Mouse (Mus musculus) kidney, postnatal 4 days (tissue): Measurements from ENCODE around the gene Ccdc137.
"Not testable (repeated sequence)": the region's sequence is repeated elsewhere in the genome, so short reads cannot be mapped to it uniquely, and the experiment has no call there.

Experiments used
- DNase-seq, 2 experiments: peaks; one replicate each; pipeline ENCODE4 v3.0.0; 2021; ENCODE audit warnings: mixed read lengths in 2 of 2

Ccdc137 gene

DNA sequence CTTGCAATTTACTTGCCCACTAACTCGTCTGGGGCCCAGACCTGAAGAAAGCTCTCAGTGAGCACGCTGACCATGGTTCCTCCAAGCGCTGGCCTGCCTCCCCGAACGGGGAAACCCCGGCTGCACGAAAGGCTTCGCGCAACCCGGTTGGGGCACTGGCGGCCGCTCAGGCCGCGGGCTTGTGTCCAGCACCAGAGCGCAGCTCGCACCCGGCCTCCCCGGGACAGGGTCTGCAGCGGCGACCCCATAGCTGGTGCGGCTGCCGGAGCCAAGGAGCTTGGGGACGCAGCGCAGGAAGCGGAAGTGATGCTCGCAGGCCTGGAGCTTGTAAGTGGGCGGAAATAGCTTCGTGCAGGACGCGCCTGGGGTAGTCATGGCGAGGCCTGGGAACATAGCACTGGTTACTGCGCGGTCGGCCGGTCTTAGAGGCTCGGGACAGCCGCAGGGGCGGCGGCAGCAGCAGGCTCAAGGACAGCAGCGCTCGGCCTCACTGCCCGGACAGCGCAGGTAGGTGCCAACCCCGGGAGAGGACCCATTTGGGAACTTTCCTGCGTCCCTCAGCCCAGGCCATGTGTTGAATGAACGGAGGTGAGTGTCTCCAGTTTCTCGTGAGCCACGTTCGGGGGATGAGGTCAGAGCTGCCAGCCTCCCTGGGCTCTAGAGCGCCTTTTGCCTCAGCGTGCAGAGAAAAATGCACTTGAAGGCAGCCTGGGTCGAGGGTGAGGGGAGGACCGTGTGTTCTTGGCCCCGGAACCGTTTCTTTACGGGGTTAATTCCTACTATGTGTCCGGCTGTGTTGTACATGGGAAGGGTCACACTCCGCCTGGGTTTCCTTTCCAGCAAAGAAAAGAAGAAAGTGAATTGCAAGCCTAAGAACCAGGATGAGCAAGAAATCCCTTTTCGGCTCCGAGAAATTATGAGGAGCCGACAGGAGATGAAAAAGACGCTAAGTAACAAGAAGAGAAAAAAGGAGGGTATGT, at the start of gene Ccdc137, which contains the start of gene Oxld1:
Ccdc137 (plus strand) TSS at position 344 of the 980 bp plus-strand sequence.
Oxld1 (minus strand) TSS at position 297 of the 980 bp plus-strand sequence.
- DNase-seq = peak; percentile 85 to 90

DNA sequence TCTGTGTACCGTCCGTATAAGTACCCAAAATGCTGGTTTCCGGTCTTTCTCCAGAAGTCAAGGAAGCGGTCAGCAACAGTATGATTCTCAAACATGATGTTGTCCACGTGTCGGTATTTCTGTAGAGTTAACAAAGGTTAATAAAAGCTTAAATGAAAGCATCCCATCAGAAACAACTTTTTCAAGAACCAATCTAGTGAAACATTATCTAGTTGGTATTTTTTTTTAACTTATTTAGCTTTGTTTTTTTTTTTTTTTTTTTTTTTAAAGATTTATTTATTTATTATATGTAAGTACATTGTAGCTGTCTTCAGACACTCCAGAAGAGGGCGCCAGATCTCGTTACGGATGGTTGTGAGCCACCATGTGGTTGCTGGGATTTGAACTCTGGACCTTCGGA, 44.3 kb upstream of the Ccdc137 start:
- DNase-seq = not testable (repeated sequence)

DNA sequence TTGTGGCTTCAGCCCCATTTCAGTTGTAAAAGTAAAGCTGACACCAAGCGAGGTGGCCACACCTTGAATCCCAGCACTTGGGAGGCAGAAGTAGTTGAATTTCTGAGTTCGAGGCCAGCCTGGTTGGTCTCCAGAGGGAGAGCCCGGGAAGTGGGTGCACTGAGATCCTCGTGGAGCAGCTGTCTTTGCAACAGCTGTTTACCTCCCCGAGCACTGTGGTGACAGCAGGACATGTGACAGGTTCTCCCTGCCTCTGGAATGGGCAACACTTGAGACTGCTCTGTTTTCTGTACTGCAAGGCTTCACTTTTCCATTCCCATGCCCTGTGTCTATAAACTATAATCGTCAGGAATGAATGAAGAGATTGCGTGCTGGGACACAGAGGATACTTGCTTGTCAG, 40.1 kb upstream of the Ccdc137 start:
- no peak for DNase-seq

DNA sequence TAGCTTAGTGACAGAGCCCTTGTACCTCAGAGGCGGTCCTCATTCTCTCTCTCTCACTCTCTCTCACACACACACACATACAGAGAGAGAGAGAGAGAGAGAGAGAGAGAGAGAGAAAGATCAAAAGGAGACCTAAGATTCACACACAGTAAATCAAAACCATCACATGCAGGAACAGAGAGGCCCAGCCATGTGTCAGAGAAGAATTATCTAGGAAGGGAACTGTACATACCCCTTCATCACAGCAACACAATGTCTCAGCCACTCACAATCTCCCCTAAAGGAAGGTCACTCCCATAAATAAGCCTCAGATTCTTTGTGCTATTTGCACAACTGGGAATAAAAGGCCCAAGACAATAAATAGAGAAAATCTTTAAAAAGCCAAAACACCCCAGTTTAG, 39.3 kb upstream of the Ccdc137 start:
- DNase-seq = no peak

DNA sequence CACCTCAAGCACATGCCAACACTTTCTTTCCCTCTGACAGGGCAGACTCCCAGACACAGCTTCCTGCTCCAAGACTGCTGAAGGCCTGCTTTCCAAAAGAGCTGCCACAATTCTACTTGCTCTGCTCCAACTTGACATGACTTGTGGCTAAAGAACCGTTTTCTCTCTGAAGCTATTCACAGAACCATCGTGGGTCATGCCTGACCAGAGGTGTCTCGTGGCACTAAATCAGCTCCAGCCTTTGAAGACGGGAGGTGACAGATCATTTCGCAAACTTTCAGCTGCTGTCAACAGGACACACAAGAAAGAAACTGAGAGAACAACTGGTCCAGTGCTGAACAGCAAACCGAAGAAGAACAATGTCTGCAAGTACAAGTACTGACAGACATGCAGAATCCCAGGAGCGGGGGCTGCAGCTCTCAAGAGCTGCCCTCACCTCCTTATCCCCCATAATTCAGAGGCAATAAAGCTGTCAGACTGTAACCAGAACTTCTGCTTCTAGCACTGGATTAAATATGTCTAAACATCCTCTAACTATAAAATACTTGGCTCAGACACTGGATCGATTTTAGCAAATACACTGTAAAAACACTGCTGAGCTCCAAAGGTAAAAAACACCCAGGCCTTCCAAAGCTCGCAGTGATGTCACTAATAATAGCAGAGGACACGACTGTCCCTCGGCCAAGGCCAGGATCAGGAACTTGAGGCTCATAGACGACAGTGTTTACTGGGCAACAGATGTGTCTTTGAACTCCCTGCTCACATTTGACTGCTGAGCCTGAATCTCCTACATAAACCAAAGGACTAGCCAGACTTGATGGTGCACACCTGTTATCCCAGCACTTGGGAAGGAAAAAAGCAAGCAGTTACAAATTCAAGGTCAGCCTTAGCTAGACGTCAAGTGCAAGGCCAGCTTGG, 35.0 kb upstream of the Ccdc137 start:
- DNase-seq = peak; percentile 12 to 42

DNA sequence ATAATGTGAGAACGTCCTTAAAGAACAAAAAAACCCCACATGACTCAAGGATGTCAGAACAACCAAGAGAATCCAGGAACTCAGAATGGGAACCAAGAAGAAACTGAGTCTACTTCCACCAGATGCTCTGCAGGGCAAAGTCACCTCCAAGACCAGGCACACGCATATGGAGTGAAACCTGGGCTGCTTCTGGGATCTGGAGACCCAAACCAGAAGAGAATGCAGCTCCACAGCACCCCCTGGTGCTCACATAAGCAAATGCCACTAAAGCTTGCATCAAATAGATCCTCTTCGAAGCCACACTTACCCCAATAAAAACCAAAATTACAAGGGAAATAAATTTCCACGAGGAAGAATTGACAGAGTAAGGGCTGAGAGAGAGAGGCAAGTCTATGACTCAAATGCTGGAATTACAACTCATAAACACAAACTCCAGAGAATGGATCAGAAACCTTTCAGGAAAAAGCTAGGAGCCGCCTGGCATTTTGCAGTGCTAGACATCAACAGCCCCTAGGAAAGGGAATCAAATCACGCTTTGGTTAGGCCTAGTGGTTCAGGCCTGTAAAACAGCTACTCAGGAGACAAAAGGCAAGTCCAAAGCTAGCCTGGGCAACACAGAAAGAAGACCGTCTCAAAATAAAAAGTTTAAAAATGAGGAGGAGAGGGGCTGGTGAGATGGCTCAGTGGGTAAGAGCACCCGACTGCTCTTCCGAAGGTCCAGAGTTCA, 34.2 kb upstream of the Ccdc137 start:
- DNase-seq = peak; percentile 82 to 87

DNA sequence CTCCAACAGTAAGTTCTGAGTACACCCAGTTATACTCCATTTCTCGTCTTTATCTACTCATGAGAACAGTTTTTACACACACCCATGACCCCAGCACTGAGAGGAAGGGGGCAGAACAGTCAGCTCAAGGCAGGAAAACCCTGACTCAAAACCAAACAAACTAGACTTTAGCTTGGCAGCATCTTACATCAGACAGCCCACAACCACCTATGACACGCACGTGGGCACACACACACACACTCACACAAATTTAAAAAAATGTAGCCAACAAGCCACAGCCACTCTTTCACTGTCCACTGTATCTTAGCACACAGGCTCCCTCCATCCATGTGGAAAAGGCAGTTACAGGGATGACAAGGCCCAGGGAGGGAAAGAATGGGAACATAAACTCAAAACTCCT, 31.2 kb upstream of the Ccdc137 start:
- DNase-seq = no peak

DNA sequence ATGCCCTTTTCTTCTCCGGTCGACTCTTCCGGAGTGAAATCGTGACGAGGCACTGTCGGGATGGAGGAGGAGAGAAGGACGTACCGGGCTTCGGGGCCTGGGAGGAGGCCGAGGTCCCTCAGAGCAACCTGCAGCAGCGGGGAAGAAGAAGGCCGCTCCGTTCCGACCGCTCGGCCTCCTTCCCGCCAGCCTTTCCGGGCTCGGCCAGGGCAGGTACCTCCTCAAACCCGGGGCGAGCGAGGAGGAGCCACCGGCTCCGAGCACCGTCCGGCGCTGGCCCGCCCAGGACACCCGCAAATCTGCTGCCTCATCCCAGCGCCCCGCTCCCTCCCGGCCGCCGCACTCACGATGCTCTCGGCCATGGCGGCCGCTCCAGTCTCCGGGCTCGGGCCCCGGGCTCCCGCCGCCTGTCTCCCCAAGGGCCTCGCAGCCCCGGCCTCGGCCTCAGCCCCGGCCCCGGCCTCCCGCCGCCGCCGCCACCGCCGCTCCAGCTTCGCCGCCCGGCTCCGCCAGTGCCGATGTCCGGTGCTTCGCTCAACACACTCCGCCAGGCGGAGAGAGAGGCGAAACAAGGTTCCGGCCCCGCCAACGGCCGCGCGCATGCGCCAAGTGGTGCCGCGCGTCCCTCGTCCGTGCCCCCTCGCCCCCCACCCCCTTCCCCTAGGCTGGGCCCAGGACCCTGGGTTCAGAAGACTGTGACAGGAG, 20.6 kb upstream of the Ccdc137 start, which contains the start of gene Nploc4:
Nploc4 (minus strand) TSS at position 557 of the 705 bp plus-strand sequence.
- peak; percentile 94 to 96 for DNase-seq

DNA sequence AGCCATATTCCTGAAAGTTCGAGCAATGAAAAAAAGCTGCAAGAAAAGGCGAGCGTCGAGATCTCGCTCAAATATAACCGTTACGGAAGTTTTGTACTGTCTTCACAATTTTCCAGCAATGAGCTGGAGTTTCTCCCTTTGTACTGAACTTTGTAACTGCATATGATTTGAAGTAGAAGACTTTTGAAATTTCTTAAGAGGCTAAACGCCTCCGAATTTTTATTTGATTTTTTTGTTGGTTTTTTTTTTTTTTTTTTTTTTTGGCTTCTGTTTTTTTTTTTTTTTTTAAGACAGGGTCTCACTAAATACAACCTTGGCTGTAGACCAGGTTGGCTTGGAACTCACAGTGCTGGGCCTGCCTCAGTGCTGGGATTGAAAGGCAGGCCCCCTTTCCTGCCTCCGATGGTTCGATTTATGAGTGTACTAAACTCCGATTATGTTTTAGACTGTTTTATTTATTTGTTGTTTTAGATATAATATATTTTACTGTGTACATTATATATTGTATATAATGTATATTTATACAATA, 20.0 kb upstream of the Ccdc137 start:
- no peak for DNase-seq

DNA sequence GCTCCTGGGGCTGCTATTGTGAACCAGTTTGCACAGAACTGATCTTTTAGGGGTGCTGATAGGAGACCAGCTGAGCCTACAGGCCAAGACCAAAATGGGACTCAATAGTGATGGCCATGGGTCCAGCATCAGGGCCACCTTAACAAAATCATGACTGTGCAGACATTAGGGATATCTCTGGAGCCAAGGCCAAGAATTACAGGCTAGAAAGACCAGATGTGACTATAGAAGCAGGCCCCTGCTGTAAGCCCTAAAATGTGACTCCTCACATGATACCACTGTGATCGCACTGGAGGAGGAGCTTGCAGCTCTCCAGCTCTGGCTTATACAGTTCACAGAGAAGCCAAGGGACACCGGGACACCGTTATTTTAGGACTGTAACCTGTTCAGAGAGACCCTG, 15.6 kb upstream of the Ccdc137 start, which contains the start of gene Tspan10:
Tspan10 (plus strand) TSS at position 301 of the 400 bp plus-strand sequence.
- DNase-seq = no peak

DNA sequence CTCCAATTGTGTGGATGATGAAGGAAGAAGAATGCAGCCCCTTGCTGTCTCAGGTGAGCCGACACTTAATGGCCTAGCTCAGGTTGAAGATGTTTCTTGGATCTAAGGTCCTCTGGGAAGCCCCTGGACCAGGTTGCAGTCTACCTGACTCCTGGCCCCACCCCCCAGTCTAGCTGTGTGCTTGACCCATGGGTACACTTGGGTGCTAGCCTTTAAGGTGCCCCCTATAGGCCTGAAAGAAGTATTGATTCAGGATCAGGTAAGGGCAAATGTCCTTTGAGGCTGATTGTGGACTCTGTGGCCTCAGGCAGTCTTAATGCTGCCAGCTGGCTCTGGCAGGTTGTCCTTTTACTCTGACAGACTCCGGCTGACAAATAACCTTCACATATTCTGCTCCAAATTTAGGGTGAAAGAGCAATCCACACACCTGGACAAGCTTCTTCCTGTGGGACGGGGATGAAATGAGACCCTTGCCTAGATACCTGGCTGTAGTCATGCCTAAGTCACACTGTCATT, 15.1 kb upstream of the Ccdc137 start:
- no peak for DNase-seq

DNA sequence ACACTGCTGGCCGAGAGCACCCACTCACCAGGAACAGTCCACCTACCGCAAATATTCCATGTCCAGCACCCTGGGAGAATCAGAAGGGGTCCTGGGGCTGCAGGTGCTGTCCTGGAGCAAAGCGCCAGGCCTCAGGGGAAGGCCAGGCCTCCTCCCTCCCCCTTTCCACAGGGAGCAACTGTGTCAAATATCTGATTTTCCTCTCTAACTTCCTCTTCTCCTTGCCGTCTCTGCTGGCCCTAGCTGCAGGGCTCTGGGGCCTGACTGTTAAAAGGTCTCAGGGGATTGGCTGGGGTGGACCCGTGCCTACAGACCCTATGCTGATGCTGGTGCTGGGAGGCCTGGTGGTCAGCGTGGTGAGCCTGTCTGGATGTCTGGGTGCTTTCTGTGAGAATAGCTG, 13.8 kb upstream of the Ccdc137 start:
- no peak for DNase-seq

DNA sequence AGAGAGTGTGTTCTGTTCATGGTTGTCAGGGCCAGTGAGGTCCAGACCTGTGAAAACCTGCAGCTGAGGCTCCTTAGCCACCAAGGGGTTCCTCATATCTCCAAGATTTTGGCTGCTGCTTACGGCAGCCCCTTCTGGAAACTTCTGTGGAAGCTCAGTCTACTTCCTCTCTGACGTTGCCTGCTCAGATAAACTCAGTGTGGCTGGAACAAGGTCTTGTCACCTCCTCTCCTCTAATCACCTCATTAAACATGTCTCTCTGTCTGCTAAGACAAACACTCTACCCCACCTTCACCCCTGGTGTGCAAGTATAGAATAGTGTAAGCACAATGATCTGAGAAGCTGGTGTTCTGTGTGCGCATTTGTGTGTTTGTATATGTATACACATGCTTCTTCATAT, 12.4 kb upstream of the Ccdc137 start:
- DNase-seq = no peak

DNA sequence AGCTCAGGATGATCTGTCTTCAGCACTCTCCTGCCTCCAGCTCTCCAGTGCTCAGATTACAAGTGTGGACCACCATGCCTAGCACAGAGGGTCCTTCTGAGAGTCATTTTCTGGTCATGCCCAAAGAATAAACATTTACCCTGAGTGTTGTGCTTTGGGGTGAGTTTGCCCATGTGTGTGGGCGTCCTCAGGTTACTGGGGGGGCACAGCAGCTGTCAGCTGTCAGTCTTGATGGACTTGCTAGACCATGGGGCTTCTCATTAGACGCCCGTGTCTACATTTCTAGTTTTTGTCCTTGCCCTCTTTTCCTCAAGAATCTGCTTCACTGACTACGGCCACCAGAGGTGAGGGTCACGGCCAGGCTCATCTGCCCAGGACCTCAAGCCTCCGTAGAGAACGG, 10.7 kb upstream of the Ccdc137 start:
- DNase-seq = no peak

DNA sequence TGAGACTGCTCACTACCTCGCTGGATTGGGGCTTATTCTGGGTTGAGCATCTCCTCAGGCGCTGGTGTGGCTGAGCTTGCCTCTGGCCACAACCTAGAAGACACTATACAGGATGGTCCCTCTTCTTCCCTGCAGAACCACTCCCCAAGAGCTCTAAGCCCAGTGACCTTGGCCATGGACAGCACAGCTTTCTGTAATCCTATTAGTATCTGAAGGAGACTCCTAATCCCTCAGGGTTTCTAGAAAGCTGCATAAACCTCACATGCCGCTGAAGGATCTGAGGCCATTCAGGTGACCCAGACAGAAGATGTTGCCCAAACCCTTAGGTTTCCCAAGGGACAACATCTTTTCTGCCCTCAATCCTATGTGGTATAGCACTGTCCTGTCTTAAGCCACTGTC, 5.7 kb upstream of the Ccdc137 start:
- no peak for DNase-seq

DNA sequence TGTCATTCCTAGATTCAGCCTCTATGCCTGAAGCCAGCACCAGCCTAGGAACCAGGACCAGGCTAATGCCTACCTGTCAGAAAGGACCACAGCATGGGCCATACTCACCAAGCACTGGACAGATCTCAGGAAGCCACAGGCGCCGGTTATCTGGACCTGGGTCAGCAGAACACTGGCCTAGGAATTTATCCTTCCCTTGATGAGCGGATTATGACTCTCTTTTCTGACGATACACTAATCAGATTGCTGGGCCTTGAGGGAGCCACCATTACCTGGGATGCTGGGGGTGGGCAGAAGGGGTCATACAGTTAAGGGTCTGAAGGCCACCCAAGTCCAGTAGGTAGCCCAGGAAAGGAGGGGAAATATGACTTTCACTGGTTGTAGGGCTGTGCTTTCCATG, 4.6 kb upstream of the Ccdc137 start, which contains the start of gene Pde6g:
Pde6g (minus strand) TSS at position 195 of the 400 bp plus-strand sequence.
- no peak for DNase-seq

DNA sequence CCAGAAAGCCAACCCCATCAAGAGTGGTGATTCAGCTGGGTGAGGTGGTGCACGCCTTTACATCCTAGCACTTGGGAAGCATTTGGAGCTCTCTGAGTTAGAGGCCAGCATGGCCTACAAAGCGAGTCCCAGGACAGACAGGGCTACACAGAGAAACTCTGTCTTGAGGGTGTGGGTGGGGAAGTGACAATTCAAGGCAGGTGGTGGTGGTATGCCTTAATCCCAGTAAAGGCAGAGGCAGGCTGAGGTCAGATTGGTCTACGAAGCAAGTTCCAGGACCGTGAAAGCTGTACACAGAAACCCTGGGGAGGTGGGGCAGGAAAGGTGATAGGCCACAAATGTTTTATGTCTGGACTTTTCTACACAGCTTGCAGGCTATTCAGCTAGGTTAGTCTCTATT, 3.0 kb upstream of the Ccdc137 start:
- DNase-seq = no peak

DNA sequence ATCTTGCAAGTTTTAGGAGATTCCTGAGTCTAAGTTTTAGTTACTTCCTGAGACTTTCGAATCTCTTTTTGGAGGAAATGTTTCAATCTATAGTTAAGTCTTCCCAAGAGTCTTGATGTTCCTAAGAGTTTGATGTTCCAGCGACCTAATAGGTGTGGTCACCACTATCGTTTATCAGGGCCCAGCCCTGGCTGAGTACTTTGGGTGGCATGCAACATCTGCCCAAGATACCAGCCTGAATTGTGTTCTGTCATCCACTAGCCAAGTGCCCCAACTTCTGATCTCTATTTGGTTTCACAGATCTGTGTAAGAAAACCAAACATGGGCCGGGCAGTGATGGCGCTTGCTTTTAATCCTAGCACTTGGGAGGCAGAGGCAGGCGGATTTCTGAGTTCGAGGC, 2.5 kb upstream of the Ccdc137 start:
- no peak for DNase-seq

DNA sequence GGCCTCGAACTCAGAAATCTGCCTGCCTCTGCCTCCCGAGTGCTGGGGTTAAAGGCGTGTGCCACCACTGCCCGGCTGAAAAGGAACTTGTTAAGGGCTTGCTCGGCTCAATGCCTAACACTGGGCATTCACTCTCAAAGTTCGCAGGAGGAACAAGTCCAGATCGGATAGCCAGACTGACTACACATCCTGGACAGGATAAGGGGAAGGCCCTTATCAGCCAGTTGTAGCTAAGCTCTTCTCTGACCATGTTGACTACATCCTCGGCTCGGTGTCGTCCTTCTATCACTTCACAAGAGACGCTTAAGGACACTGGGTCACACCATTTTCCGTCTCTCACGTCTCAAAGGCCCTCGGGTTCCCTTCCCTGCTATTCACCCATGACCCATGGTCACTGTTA, 545 bp upstream of the Ccdc137 start:
- no peak for DNase-seq

DNA sequence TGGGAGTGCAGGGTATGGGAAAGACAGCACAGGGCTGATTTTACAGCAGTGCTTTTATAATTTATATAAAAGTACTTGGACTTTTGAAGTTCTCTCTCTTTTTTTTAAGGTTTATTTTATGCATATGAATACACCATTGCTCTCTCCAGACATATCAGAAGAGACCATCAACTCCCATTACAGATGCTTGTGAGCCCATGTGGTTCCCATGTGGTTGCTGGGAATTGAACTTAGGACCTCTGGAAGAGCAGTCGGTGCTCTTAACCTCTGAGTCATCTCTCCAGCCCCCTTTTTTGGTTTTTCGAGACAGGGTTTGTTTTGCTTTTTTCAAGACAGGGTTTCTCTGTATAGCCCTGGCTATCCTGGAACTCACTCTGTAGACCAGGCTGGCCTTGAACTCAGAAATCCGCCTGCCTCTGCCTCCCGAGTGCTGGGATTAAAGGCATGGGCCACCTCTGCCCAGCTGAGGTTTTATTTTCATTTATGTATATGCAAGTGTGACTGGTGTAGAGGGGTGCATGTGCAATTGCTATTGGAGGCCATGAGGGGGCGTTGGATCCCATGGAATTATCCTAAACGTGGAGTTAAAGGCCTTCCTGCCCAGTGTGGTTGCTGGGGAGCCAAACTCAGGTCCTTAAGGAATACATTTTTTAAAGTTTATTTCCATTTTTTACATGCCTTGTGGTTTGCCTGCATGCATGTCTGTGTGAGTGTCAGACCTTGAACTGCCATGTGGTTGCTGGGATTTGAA, 1.1 kb downstream of the Ccdc137 start:
- peak in 1 of 2 experiments; percentile 24 for DNase-seq
